Mouse (Mus musculus) embryonic fibroblast, embryonic 13.5 days (primary cell): ENCODE data around the gene Macrod2.

ENCODE experiments used
- CTCF ChIP-seq: IDR thresholded peaks from 2 replicates; pipeline ENCODE4 v1.5.1; 2011; ENCODE audit warnings: mild to moderate bottlenecking, control low read depth, low read length, moderate library complexity, borderline replicate concordance; ENCODE audit not compliant: insufficient read depth
- POLR2A ChIP-seq: IDR thresholded peaks from 2 replicates; pipeline ENCODE4 v1.6.1; 2011; ENCODE audit warnings: low read depth, mild to moderate bottlenecking, control low read depth, low read length, moderate library complexity

DNA sequence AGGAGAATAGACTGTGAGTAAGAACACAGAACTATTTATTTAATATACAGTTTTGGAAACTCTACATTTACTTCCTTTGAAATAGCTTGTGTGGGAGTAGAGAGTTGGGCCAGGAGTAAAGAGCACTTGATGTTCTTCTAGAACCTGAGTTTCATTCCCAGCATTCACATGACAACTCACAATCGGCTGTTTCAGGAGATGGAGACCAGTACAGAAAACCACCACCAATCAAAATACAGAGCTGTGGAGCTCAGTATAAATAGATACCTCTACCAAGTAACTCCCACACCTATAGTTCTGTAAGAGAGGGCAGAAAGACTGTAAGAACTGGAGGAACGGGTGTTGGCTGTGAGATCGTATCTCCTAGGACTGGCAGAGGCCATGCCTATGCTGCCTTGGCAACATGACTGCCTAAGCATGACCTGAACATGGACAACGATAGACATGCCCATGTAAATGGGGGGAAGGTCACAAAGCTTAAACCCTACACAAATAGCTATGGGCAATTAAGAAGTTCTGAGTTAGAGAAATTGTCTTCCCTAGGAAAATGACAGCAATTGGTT, 379.8 kb downstream of the Macrod2 start:
- no peak for TF ChIP-seq CTCF
- TF ChIP-seq POLR2A = no peak
